Mouse (Mus musculus) spleen, postnatal 14 days (tissue): ENCODE results near the gene Rcbtb2.
A peak's percentile ranks its signal among the peaks of the same experiment; 100 is the strongest.

ENCODE experiments used
- DNase-seq, 2 experiments: peaks; one replicate each; pipeline ENCODE4 v3.0.0; 2021 to 2022; ENCODE audit warnings: low spot score in 2 of 2

Rcbtb2 gene

GRCm38 (mm10) chr14:73116938-73117337, 5.9 kb upstream of the Rcbtb2 start:
- peak in 1 of 2 experiments; percentile 26 for DNase-seq

- DNase-seq, result no peak
These were observed 5.1 kb upstream of the Rcbtb2 start for GRCm38 (mm10) chr14:73117411-73118392.

DNA sequence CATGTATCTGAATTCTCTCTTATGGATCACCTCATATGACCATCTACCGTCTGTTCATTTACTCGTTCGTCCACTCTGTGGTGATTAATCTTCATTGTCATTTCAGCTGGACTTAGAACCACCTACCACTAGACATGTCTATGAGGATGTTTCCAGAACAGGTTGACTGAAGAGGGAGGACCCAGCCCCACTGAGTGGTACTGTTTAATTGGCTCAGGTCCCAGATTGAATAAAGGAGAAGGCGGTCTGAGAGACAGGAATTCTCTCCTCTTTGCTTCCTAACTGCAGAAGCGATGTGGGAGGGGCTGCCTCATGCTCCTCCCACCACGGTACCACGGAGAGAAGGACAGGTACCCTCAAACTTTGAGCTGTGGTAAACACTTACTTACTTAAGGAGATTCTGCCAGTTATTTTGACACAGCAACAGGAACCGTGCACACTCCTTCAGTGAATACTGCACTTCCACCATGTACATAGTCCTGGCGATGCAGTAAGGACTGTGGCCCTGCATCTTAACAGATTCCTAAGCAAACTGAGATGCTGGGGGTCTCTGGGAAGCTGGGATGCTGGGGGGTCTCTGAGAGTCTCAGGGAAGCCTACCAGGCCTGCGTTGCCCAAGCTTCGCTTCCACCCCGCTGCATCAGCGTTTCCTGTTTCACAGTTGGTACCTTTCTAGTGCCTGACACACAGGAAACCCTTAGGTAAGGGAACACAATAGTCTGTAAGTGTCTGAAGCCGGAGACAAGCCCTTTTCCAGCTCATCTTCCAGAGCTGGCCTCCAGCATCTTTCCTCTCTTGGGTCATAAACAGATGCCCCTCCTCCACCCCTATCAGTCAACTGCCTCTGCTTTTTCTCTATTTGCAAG, 4.1 kb upstream of the Rcbtb2 start:
- DNase-seq, result no peak

GRCm38 (mm10) chr14:73119459-73119858, 3.4 kb upstream of the Rcbtb2 start:
- DNase-seq, result no peak

DNA sequence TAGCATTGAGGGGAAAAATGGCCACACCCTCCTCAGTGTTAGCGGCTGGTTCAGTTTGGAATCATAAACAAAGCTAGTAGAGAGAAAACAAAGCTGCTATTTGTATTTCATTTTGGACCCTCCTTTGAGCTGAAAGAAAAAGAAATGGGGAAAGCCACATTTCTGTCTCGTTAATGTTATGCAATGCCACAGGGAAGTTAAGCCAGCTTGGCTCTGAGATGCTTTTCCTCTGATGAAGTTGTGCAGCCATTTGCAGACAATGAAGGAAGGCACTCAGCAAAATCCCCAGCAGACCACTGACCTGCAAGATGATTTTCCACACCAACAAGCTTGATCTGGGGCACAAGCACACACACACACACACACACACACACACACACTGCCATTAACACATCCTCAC, 2.9 kb upstream of the Rcbtb2 start:
- DNase-seq, result no peak

- DNase-seq, result no peak
These were observed 470 bp upstream of the Rcbtb2 start for GRCm38 (mm10) chr14:73122211-73122922.

DNA sequence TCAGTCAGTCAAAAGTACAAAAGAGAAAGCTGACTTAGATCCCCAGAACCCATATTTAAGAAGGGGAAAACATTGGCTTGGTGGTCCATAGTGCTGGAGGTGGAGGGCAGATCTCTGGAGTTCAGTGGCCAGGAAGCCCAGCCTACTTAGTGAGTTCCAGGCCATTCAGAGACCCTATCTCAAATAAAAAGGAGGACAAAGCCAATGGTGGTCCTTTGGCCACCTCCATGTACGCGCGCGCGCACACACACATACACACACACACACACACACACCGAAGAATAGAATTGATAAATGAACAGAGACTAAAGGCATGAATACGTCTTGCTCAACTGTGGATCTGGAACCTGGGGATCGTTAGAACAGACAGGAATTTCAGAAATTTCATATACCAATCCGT, 544 bp downstream of the Rcbtb2 start:
- DNase-seq, result no peak

- no peak for DNase-seq
These were observed 949 bp downstream of the Rcbtb2 start for GRCm38 (mm10) chr14:73123786-73124185.

- DNase-seq, result no peak
These were observed 7.7 kb downstream of the Rcbtb2 start for GRCm38 (mm10) chr14:73130519-73130918.

DNA sequence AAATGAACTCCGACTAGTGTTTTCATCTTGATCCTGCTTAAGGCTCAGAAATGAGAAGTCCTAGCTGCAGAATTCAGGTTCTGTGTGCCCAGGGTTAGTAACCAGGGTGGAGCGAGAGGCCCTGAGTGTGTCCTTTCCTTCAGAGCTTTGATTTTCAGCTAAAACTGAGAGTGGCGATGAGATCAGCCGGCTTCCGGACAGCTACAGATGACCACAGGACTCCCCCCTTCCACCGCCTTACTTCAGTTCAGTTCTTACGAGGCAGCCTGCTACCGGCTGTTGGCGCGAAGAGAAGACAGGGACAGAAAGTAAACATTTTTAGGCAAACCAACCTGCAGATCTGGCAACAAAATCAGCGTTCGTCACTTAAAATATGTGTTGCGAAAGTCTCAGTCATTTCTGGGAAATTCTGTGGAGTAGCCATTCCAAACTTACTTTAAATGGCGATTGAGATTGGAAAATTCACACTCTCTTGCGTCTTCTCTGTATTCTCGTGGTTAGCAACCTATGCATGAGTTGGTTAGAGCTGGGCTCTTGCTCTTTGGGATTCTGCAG, 9.1 kb downstream of the Rcbtb2 start:
- no peak for DNase-seq

DNA sequence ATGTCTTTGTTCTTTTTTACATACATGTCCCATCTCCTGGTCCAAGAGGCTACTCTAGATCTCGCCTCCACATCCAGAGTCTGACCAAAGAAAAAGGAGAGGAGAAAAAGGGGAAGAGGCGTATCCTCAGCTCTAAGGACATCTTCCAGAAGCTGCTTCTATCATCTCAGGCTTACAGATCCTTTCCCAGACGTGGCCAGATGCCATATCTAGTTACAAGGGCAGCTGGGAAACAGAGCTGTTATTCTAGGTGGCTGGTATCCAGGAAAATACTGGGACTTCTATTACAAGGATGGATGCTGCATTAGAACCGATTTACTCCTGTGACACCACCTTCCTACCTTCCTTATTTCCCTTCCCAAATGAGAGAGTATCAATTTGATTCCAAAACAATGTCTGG, 9.9 kb downstream of the Rcbtb2 start:
- no peak for DNase-seq

- DNase-seq, result no peak
These were observed 14.4 kb downstream of the Rcbtb2 start for GRCm38 (mm10) chr14:73137234-73137633.

DNA sequence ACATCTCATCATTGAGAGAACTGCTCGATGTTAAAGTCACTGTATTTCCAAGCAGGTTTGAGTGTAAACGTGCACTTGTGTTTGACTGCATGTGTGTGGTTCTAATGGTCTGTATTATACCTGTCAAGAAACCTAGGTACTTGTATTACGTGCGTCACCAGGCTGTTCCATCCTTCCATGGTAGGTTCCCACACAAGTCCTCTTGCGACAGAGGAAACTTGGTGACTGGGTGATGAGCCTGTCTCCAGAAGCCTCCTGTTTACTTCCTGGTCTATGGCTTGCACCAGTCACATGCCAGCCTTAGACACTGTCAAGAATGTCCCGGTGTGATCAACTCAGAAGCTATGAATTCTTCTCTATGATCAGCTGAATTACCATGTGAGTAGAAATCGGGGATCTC, 15.6 kb downstream of the Rcbtb2 start:
- no peak for DNase-seq

DNA sequence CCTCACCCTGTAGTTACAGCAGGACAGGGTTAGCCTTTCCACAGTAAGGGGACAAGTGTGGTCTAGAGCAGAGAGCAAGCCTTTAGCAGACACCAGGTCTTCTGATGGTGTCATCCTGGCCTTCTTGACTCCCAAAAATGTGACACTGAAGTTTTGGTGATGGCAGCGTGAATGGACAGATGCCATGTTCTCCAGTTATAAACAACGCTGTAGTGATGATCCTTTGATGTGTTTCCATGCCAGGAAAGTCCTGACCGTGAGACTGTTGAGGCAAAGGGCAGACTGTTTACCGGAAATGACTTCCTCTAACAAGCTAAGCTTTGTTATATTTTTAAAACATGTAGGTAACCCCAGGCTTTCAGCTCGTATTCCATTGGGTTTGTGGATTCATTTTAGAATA, 17.0 kb downstream of the Rcbtb2 start:
- no peak for DNase-seq

- no peak for DNase-seq
These were observed 19.0 kb downstream of the Rcbtb2 start for GRCm38 (mm10) chr14:73141800-73142199.

DNA sequence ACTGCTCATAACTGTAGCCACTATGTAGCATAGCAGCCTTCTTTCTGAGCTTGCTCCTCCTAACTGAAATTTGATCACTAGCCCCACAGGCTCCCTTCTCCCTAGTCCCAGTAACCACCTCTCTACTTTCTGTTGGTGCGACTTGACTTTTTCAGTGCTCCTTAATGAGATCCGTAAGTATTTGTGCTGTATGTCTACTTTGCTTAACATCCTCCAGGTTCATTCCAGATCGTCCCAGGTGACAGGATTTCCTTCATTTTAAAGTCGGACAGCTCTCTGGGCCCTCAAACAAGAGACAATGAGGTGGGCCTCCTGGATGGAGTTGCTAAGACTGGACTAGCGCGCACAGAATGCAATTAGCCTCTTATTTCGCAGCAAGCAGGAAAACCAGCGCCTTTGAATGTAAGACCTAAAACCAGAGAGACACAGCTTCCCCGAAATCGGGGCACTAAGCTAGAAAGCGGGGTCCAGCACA, 19.6 kb downstream of the Rcbtb2 start:
- DNase-seq, result no peak

- DNase-seq, result peak; percentile 58 to 59
These were observed 20.3 kb downstream of the Rcbtb2 start for GRCm38 (mm10) chr14:73142896-73143709.

- DNase-seq, result no peak
These were observed 21.0 kb downstream of the Rcbtb2 start for GRCm38 (mm10) chr14:73143710-73144420.

DNA sequence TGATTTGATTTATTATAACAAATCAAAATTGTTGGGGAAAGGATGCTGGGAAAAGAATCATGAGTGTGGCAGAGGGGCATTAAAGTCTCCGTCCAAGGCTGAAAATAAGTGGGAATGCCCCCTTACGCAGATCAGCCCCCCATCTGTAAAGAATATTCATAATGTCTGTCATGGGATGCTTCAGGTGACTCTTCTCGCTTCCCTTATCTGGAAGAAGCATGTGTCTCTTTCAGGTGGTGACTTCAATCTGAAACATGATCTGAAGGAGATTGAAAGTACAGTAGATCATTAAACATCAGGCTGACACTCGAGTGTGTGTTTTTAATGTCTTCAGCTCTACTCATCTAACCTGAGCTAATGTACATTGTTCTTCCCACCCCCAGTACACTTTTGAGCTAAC, 22.7 kb downstream of the Rcbtb2 start:
- DNase-seq, result no peak

GRCm38 (mm10) chr14:73146721-73147120, 23.9 kb downstream of the Rcbtb2 start:
- no peak for DNase-seq
